Mouse (Mus musculus): Measurements from ENCODE around the gene BC048679.

BC048679 gene

GRCm38 (mm10) chr7:81476833-81477232 is 21.2 kb downstream of the BC048679 start:
- in situ Hi-C loops (cut with MseI, MboI): no loop called here

GRCm38 (mm10) chr7:81475221-81475620 is 22.9 kb downstream of the BC048679 start:
- in situ Hi-C loops (cut with MseI, MboI): no loop called here

GRCm38 (mm10) chr7:81464906-81465450 is 33.1 kb downstream of the BC048679 start:
- in situ Hi-C loops (cut with MseI, MboI): no loop called here

GRCm38 (mm10) chr7:81464116-81464515 is 34.0 kb downstream of the BC048679 start:
- in situ Hi-C loops (cut with MseI, MboI): no loop called here

- in situ Hi-C loops (cut with MseI, MboI): no loop called here
These were observed 35.3 kb downstream of the BC048679 start for GRCm38 (mm10) chr7:81462815-81463214.

- in situ Hi-C loops (cut with MseI, MboI): no loop called here
These were observed 42.9 kb downstream of the BC048679 start, which contains the start of gene Cpeb1 for GRCm38 (mm10) chr7:81455155-81455651. Gene Cpeb1 (minus strand): TSS chr7:81455465.

GRCm38 (mm10) chr7:81454331-81455039 is 43.6 kb downstream of the BC048679 start:
- in situ Hi-C loops (cut with MseI, MboI): no loop called here

- in situ Hi-C loops (cut with MseI, MboI): no loop called here
These were observed 44.4 kb downstream of the BC048679 start for GRCm38 (mm10) chr7:81453443-81454274.

GRCm38 (mm10) chr7:81452971-81453441 is 45.1 kb downstream of the BC048679 start:
- in situ Hi-C loops (cut with MseI, MboI): no loop called here
